Mouse (Mus musculus) lung, postnatal 0 days (tissue): ENCODE data around the gene Apod. TPM values are rescaled to one million over a fixed set of nuclear protein-coding genes. Genes with fewer than 3 reads are reported as not detected.
A peak's percentile ranks its signal among the peaks of the same experiment; 100 is the strongest.
"Not testable (repeated sequence)": the region's sequence is repeated elsewhere in the genome, so short reads cannot be mapped to it uniquely, and the experiment has no call there.

Source experiments
- ATAC-seq: fragments of 200-750 bp; cut with Nextera tagmentation; 2 replicates; pipeline ENCODE4 v1.8.0; 2017; ENCODE audit warnings: moderate library complexity
- DNase-seq: peaks from one replicate; pipeline ENCODE4 v3.0.0-alpha.2; 2016; ENCODE audit warnings: low spot score
- H3K27ac ChIP-seq: fragments of 300-500 bp; sonication (generic); 2 replicates; pipeline ENCODE4 v1.5.1; 2014; ENCODE audit warnings: antibody characterized with exemption, mild to moderate bottlenecking, low read length, mixed read lengths
- H3K27me3 ChIP-seq: fragments of 300-500 bp; sonication (generic); replicated peaks from 2 replicates; pipeline ENCODE4 v1.6.1; 2014; ENCODE audit warnings: low read length, mixed read lengths; ENCODE audit not compliant: insufficient read depth
- H3K36me3 ChIP-seq: fragments of 300-500 bp; sonication (generic); 2 replicates; pipeline ENCODE4 v1.6.1; 2014; ENCODE audit warnings: low read length, mixed read lengths; ENCODE audit not compliant: insufficient read depth
- H3K4me1 ChIP-seq: fragments of 300-500 bp; sonication (generic); 2 replicates; pipeline ENCODE4 v1.6.1; 2014; ENCODE audit warnings: antibody characterized with exemption, low read depth, low read length, mixed read lengths; ENCODE audit not compliant: insufficient read depth
- H3K4me2 ChIP-seq: fragments of 300-500 bp; sonication (generic); replicated peaks from 2 replicates; pipeline ENCODE4 v1.6.1; 2014; ENCODE audit warnings: low read depth, mild to moderate bottlenecking, low read length, moderate library complexity, mixed read lengths
- H3K4me3 ChIP-seq: fragments of 300-500 bp; sonication (generic); 2 replicates; pipeline ENCODE4 v1.5.1; 2014; ENCODE audit warnings: low read depth, low read length
- H3K9ac ChIP-seq: fragments of 300-500 bp; sonication (generic); replicated peaks from 2 replicates; pipeline ENCODE4 v1.6.1; 2014; ENCODE audit warnings: low read depth, mild to moderate bottlenecking
- H3K9me3 ChIP-seq: fragments of 300-500 bp; sonication (generic); 2 replicates; pipeline ENCODE4 v1.6.1; 2016; ENCODE audit warnings: low read length, mixed read lengths
- CTCF ChIP-seq: IDR thresholded peaks from 2 replicates; pipeline ENCODE4 v1.5.1; 2016; ENCODE audit warnings: antibody characterized with exemption, mild to moderate bottlenecking
- EP300 ChIP-seq: IDR thresholded peaks from 2 replicates; pipeline ENCODE4 v1.6.1; 2016; ENCODE audit warnings: antibody characterized with exemption, mild to moderate bottlenecking, control low read depth
- WGBS: fragments of 180-500 bp; shearing (Covaris S2); extraction: QIAGEN DNeasy Blood & Tissue Kit; methylation state at CpG from one replicate; pipeline ENCODE4 v1.1.7; 2014; 5-methylcytosine and 5-hydroxymethylcytosine counted together
- polyA plus RNA-seq: library from polyadenylated mRNA; unstranded; fragments of >200 nt; fragmentation: Nextera tagmentation; extraction: Ambion mirVana; gene quantifications from 2 replicates; pipeline ENCODE4 v1.2.1, GENCODE M21; 2015

The Apod gene
- polyA plus RNA-seq, 1 experiment from 2014 or later = 2.1 TPM

GRCm38 (mm10) chr16:31337956-31338355 is 23.3 kb upstream of the Apod start:
- ATAC-seq (no peak), DNase-seq (no peak)
- H3K4me2 ChIP-seq = no peak overlapping the region
- no peaks in the 10 kb centered on the region for H3K4me1 ChIP-seq
- no peak overlapping the region for H3K27ac ChIP-seq
- TF ChIP-seq CTCF (no peak), EP300 (no peak)
- H3K27me3 ChIP-seq = no peaks in the 10 kb centered on the region
- H3K9ac ChIP-seq = no peak overlapping the region
- H3K36me3 ChIP-seq = no peaks in the 10 kb centered on the region
- H3K9me3 ChIP-seq = no peaks in the 10 kb centered on the region
- H3K4me3 ChIP-seq = no peak overlapping the region
- 24% methylated on average over 3 of the region's 3 CpGs for WGBS

- 42% methylated on average over 5 of the region's 5 CpGs for WGBS
- H3K27ac ChIP-seq = no peak overlapping the region
- DNase-seq (no peak), ATAC-seq (no peak)
- no peak overlapping the region for H3K4me3 ChIP-seq
- no peak overlapping the region for H3K9ac ChIP-seq
- no peaks in the 10 kb centered on the region for H3K9me3 ChIP-seq
- H3K27me3 ChIP-seq = no peaks in the 10 kb centered on the region
- H3K36me3 ChIP-seq = no peaks in the 10 kb centered on the region
- H3K4me2 ChIP-seq = no peak overlapping the region
- TF ChIP-seq EP300 (no peak), CTCF (no peak)
- H3K4me1 ChIP-seq = peaks cover 4% of the 10 kb centered on the region; the same call in 1 of the 2 replicates
Observed at GRCm38 (mm10) chr16:31334796-31335195, 20.2 kb upstream of the Apod start.

GRCm38 (mm10) chr16:31332586-31332985 is 18.0 kb upstream of the Apod start:
- H3K36me3 ChIP-seq = no peaks in the 10 kb centered on the region
- DNase-seq (no peak), ATAC-seq (no peak)

GRCm38 (mm10) chr16:31330970-31331369 is 16.4 kb upstream of the Apod start:
- H3K36me3 ChIP-seq, H3K4me3 ChIP-seq, H3K27me3 ChIP-seq, H3K27ac ChIP-seq, H3K4me2 ChIP-seq, H3K9me3 ChIP-seq, H3K9ac ChIP-seq: not testable (repeated sequence)
- DNase-seq = peak; percentile 75
- WGBS = 53% methylated on average over 6 of the region's 6 CpGs
- TF ChIP-seq EP300 = peak; percentile 73
- peak; percentile 59 for ATAC-seq
- H3K4me1 ChIP-seq = peaks cover 14% of the 10 kb centered on the region; the same call in 1 of the 2 replicates

More at GRCm38 (mm10) chr16:31332586-31332985, 18.0 kb upstream of the Apod start:
- H3K4me3 ChIP-seq = no peak overlapping the region
- peaks cover 12% of the 10 kb centered on the region; the same call in 1 of the 2 replicates for H3K4me1 ChIP-seq
- no peak overlapping the region for H3K9ac ChIP-seq
- no peaks in the 10 kb centered on the region for H3K9me3 ChIP-seq
- no peak overlapping the region for H3K27ac ChIP-seq
- no peak for TF ChIP-seq EP300
- TF ChIP-seq CTCF = no peak
- no peak overlapping the region for H3K4me2 ChIP-seq
- H3K27me3 ChIP-seq = no peaks in the 10 kb centered on the region

GRCm38 (mm10) chr16:31329668-31330067 is 15.1 kb upstream of the Apod start:
- H3K4me1 ChIP-seq = peaks cover 15% of the 10 kb centered on the region; the same call in 1 of the 2 replicates
- H3K27me3 ChIP-seq = no peaks in the 10 kb centered on the region
- H3K36me3 ChIP-seq = no peaks in the 10 kb centered on the region
- H3K4me3 ChIP-seq = no peak overlapping the region
- H3K27ac ChIP-seq = 0 out of 2 replicates have a peak overlapping the region, but pooled peaks have one; percentile 14
- H3K9me3 ChIP-seq = no peaks in the 10 kb centered on the region
- 37% methylated on average over 2 of the region's 2 CpGs for WGBS
- ATAC-seq = no peak
- TF ChIP-seq CTCF (no peak), EP300 (no peak)
- H3K4me2 ChIP-seq = no peak overlapping the region
- DNase-seq = no peak
- no peak overlapping the region for H3K9ac ChIP-seq

- Histone ChIP-seq H3K4me3 (no peak overlapping the region), H3K27me3 (no peaks in the 10 kb centered on the region), H3K4me1 (peaks cover 15% of the 10 kb centered on the region; the same call in 1 of the 2 replicates), H3K27ac (peak overlapping the region; percentile 48), H3K4me2 (no peak overlapping the region), H3K36me3 (no peaks in the 10 kb centered on the region), H3K9ac (no peak overlapping the region), H3K9me3 (no peaks in the 10 kb centered on the region)
- no peak for DNase-seq
- ATAC-seq = no peak
- TF ChIP-seq CTCF (no peak), EP300 (no peak)
- 82% methylated on average over 2 of the region's 2 CpGs for WGBS
Observed at GRCm38 (mm10) chr16:31327891-31328290, 13.3 kb upstream of the Apod start.

GRCm38 (mm10) chr16:31327430-31327829 is 12.8 kb upstream of the Apod start:
- H3K27me3 ChIP-seq = no peaks in the 10 kb centered on the region
- peak; percentile 68 for DNase-seq
- H3K4me2 ChIP-seq = no peak overlapping the region
- 39% methylated on average over 8 of the region's 8 CpGs for WGBS
- peaks cover 15% of the 10 kb centered on the region; the same call in 1 of the 2 replicates for H3K4me1 ChIP-seq
- no peak overlapping the region for H3K4me3 ChIP-seq
- peak; percentile 59 for ATAC-seq
- H3K9me3 ChIP-seq = no peaks in the 10 kb centered on the region
- H3K36me3 ChIP-seq = no peaks in the 10 kb centered on the region
- TF ChIP-seq EP300 = peak; percentile 53
- TF ChIP-seq CTCF = no peak
- H3K9ac ChIP-seq = no peak overlapping the region
- peak overlapping the region; percentile 78 for H3K27ac ChIP-seq
